Mouse (Mus musculus) ES-E14 (cell line): ENCODE measurements around the gene Gnmt. TPM values are rescaled to one million over a fixed set of nuclear protein-coding genes. Genes with fewer than 3 reads are reported as not detected.
"Not testable (repeated sequence)": the region's sequence is repeated elsewhere in the genome, so short reads cannot be mapped to it uniquely, and the experiment has no call there.

Experiments used
- DNase-seq: peaks from one replicate; pipeline ENCODE4 v3.0.0-alpha.2; 2013; ENCODE audit warnings: low read depth, low spot score
- H3K27ac ChIP-seq: 2 replicates; pipeline ENCODE4 v1.5.1; 2012; ENCODE audit warnings: low read depth, mild to moderate bottlenecking, low read length, moderate library complexity, mixed read lengths; ENCODE audit not compliant: poor library complexity, insufficient read depth, severe bottlenecking
- H3K36me3 ChIP-seq: 2 replicates; pipeline ENCODE4 v1.6.1; 2012; ENCODE audit warnings: mild to moderate bottlenecking, low read length, moderate library complexity, mixed read lengths; ENCODE audit not compliant: control insufficient read depth, poor library complexity, insufficient read depth, severe bottlenecking
- H3K4me1 ChIP-seq, 2 experiments: fragments of 150-350 bp in 1 of 2; sonication (generic) in 1 of 2; 2 replicates each; pipeline ENCODE4 v1.6.1; 2012; ENCODE audit warnings: low read length in 2 of 2, mild to moderate bottlenecking in 1 of 2, mixed read lengths in 1 of 2; ENCODE audit not compliant: control insufficient read depth in 2 of 2, insufficient read depth in 2 of 2, poor library complexity in 1 of 2
- H3K4me3 ChIP-seq, 2 experiments: fragments of 150-350 bp in 1 of 2; sonication (generic) in 1 of 2; 2 replicates each; pipeline ENCODE4 v1.5.1; 2012; ENCODE audit warnings: low read length in 2 of 2, low read depth in 1 of 2, mild to moderate bottlenecking in 1 of 2, mixed read lengths in 1 of 2; ENCODE audit not compliant: insufficient read depth in 1 of 2, poor library complexity in 1 of 2, severe bottlenecking in 1 of 2
- H3K9ac ChIP-seq: 2 replicates; pipeline ENCODE4 v1.6.1; 2012; ENCODE audit warnings: low read depth, mild to moderate bottlenecking, low read length, mixed read lengths; ENCODE audit not compliant: poor library complexity, insufficient read depth, severe bottlenecking
- H3K9me3 ChIP-seq: fragments of 150-350 bp; sonication (generic); 2 replicates; pipeline ENCODE4 v1.6.1; 2012; ENCODE audit warnings: low read depth, mild to moderate bottlenecking, low read length; ENCODE audit not compliant: control insufficient read depth, insufficient read depth
- CHD2 ChIP-seq: IDR thresholded peaks from 2 replicates; pipeline ENCODE4 v1.6.1; 2014; ENCODE audit warnings: mild to moderate bottlenecking, low read depth, low read length, inconsistent platforms
- HCFC1 ChIP-seq: IDR thresholded peaks from 2 replicates; pipeline ENCODE4 v1.6.1; 2012; ENCODE audit warnings: low read length, inconsistent platforms, borderline replicate concordance; ENCODE audit not compliant: insufficient read depth
- MAFK ChIP-seq: IDR thresholded peaks from 2 replicates; pipeline ENCODE4 v1.6.1; 2014; ENCODE audit warnings: mild to moderate bottlenecking, low read depth, low read length, inconsistent platforms; ENCODE audit not compliant: insufficient read depth
- ZC3H11A ChIP-seq: IDR thresholded peaks from 2 replicates; pipeline ENCODE4 v1.6.1; 2012; ENCODE audit warnings: low read depth, mild to moderate bottlenecking, inconsistent platforms, low read length, borderline replicate concordance
- ZNF384 ChIP-seq: IDR thresholded peaks from 2 replicates; pipeline ENCODE4 v1.6.1; 2012; ENCODE audit warnings: low read depth, low read length, inconsistent platforms
- in situ Hi-C, 2 experiments: fragments of 600-800 bp; cut with MboI; formaldehyde crosslinking; loops; one replicate each; pipeline ENCODE4 v1.15.1; 2025; ENCODE audit warnings: low sequenced_read_pairs in 2 of 2, inconsistent platforms in 1 of 2; ENCODE audit not compliant: unreplicated experiment in 2 of 2
- total RNA-seq: library from RNA; depleted of rRNA; stranded (reverse); fragments of 300-350 nt; gene quantifications from 2 replicates; pipeline ENCODE4 v1.2.3, GENCODE M21; 2012

The Gnmt gene
- total RNA-seq, 1 experiment, result 1.2 TPM

- H3K9ac ChIP-seq, result no peak overlapping the region; the same call in 1 of the 2 replicates
Observed at GRCm38 (mm10) chr17:46771025-46771424, 42.1 kb upstream of the Gnmt start.

GRCm38 (mm10) chr17:46770546-46770945, 41.6 kb upstream of the Gnmt start:
- Histone ChIP-seq H3K27ac (no peak overlapping the region), H3K9me3 (no peaks in the 10 kb centered on the region), H3K9ac (no peak overlapping the region; the same call in 1 of the 2 replicates), H3K4me1 (peaks cover 0 to 13% of the 10 kb centered on the region in 2 experiments; a peak in 3 of 4 replicates), H3K36me3 (peaks cover 8% of the 10 kb centered on the region), H3K4me3 (no peak overlapping the region)
- DNase-seq, result no peak
- in situ Hi-C loops, result no loop called here
- TF ChIP-seq ZC3H11A (no peak), CHD2 (no peak), HCFC1 (no peak), ZNF384 (no peak), MAFK (no peak)

More at GRCm38 (mm10) chr17:46771025-46771424, 42.1 kb upstream of the Gnmt start:
- TF ChIP-seq ZC3H11A (no peak), CHD2 (no peak), HCFC1 (no peak), MAFK (no peak), ZNF384 (no peak)
- peaks cover 13% of the 10 kb centered on the region for H3K36me3 ChIP-seq
- H3K9me3 ChIP-seq, result no peaks in the 10 kb centered on the region
- no peak overlapping the region for H3K27ac ChIP-seq
- DNase-seq, result no peak
- in situ Hi-C loops, result no loop called here
- peaks cover 0 to 13% of the 10 kb centered on the region in 2 experiments; a peak in 3 of 4 replicates for H3K4me1 ChIP-seq
- no peak overlapping the region for H3K4me3 ChIP-seq

GRCm38 (mm10) chr17:46767868-46768267, 38.9 kb upstream of the Gnmt start:
- peak overlapping the region in 1 of 2 experiments; percentile 5; a peak in 1 of 4 replicates for H3K4me3 ChIP-seq
- no peaks in the 10 kb centered on the region for H3K36me3 ChIP-seq
- in situ Hi-C loops, result no loop called here
- H3K4me1 ChIP-seq, result peaks cover 0 to 15% of the 10 kb centered on the region in 2 experiments; a peak in 3 of 4 replicates
- no peak overlapping the region for H3K27ac ChIP-seq
- H3K9me3 ChIP-seq, result no peaks in the 10 kb centered on the region
- DNase-seq, result no peak
- TF ChIP-seq MAFK, result no peak
- TF ChIP-seq HCFC1, result no peak
- TF ChIP-seq ZNF384, result no peak
- TF ChIP-seq ZC3H11A, result no peak
- TF ChIP-seq CHD2, result no peak
- H3K9ac ChIP-seq, result peak overlapping the region; percentile 23; the same call in 1 of the 2 replicates

GRCm38 (mm10) chr17:46764916-46765315, 35.9 kb upstream of the Gnmt start:
- peaks cover 0 to 11% of the 10 kb centered on the region in 2 experiments; a peak in 1 of 4 replicates for H3K4me1 ChIP-seq
- H3K36me3 ChIP-seq, in situ Hi-C loops, H3K9me3 ChIP-seq, DNase-seq, H3K27ac ChIP-seq, H3K9ac ChIP-seq, H3K4me3 ChIP-seq: not testable (repeated sequence)

- in situ Hi-C loops, result no loop called here
- no peak within 1 kb of the TSS for H3K4me3 ChIP-seq
- H3K4me1 ChIP-seq, result peaks cover 0 to 11% of the 10 kb centered on the region in 2 experiments; a peak in 1 of 4 replicates
- DNase-seq, result no peak
- H3K27ac ChIP-seq, result no peak within 1 kb of the TSS
- H3K9ac ChIP-seq, result no peak within 1 kb of the TSS
- H3K9me3 ChIP-seq, result no peaks in the 10 kb centered on the region
- no peaks in the 10 kb centered on the region for H3K36me3 ChIP-seq
- TF ChIP-seq CHD2 (no peak), ZNF384 (no peak), ZC3H11A (no peak), MAFK (no peak), HCFC1 (no peak)
Observed at GRCm38 (mm10) chr17:46763544-46763943, 34.6 kb upstream of the Gnmt start, which contains the start of gene Ptcra. Ptcra (minus strand) TSS chr17:46763712.
